Mouse (Mus musculus) naive thymus-derived CD4-positive, alpha-beta T cell, adult 2 months (primary cell): Measurements from ENCODE around the gene Alg1.
A peak's percentile ranks its signal among the peaks of the same experiment; 100 is the strongest.
"Not testable (repeated sequence)": the region's sequence is repeated elsewhere in the genome, so short reads cannot be mapped to it uniquely, and the experiment has no call there.

Source experiments
- DNase-seq: peaks from one replicate; pipeline ENCODE4 v3.0.0-alpha.2; 2011; ENCODE audit warnings: low read depth

The Alg1 gene

GRCm38 (mm10) chr16:5233418-5234313 lies at the start of gene Alg1:
Gene Alg1 (plus strand): TSS chr16:5233621.
- peak; percentile 94 for DNase-seq

GRCm38 (mm10) chr16:5184101-5184500 lies 49.3 kb upstream of the Alg1 start:
- DNase-seq: no peak

- no peak for DNase-seq
Measured at GRCm38 (mm10) chr16:5184956-5185355, 48.5 kb upstream of the Alg1 start.

GRCm38 (mm10) chr16:5185691-5186090 lies 47.7 kb upstream of the Alg1 start:
- DNase-seq: no peak

GRCm38 (mm10) chr16:5186234-5186633 lies 47.2 kb upstream of the Alg1 start:
- DNase-seq: no peak

GRCm38 (mm10) chr16:5195080-5195479 lies 38.3 kb upstream of the Alg1 start:
- DNase-seq: peak; percentile 61

GRCm38 (mm10) chr16:5202681-5203080 lies 30.7 kb upstream of the Alg1 start:
- DNase-seq: peak; percentile 58

- DNase-seq: peak; percentile 51
Measured at GRCm38 (mm10) chr16:5203200-5203599, 30.2 kb upstream of the Alg1 start.

- peak; percentile 87 for DNase-seq
Measured at GRCm38 (mm10) chr16:5203668-5204433, 29.6 kb upstream of the Alg1 start, which contains the start of gene Nagpa. Gene Nagpa (minus strand): TSS chr16:5204012.

- DNase-seq: no peak
Measured at GRCm38 (mm10) chr16:5205431-5205970, 27.9 kb upstream of the Alg1 start.

GRCm38 (mm10) chr16:5206051-5206450 lies 27.4 kb upstream of the Alg1 start:
- no peak for DNase-seq

- no peak for DNase-seq
Measured at GRCm38 (mm10) chr16:5210365-5210764, 23.1 kb upstream of the Alg1 start.

- no peak for DNase-seq
Measured at GRCm38 (mm10) chr16:5212150-5212549, 21.3 kb upstream of the Alg1 start.

GRCm38 (mm10) chr16:5214126-5214525 lies 19.3 kb upstream of the Alg1 start:
- no peak for DNase-seq

GRCm38 (mm10) chr16:5216686-5217085 lies 16.7 kb upstream of the Alg1 start:
- DNase-seq: no peak

GRCm38 (mm10) chr16:5217341-5218133 lies 15.9 kb upstream of the Alg1 start:
- no peak for DNase-seq

- DNase-seq: no peak
Measured at GRCm38 (mm10) chr16:5221403-5221802, 12.0 kb upstream of the Alg1 start.

- DNase-seq: no peak
Measured at GRCm38 (mm10) chr16:5222140-5222539, 11.3 kb upstream of the Alg1 start, which contains the start of gene AU021092. Gene AU021092 (minus strand): TSS chr16:5222299.

GRCm38 (mm10) chr16:5226534-5226933 lies 6.9 kb upstream of the Alg1 start:
- DNase-seq: not testable (repeated sequence)

- not testable (repeated sequence) for DNase-seq
Measured at GRCm38 (mm10) chr16:5227501-5227900, 5.9 kb upstream of the Alg1 start.

- not testable (repeated sequence) for DNase-seq
Measured at GRCm38 (mm10) chr16:5228103-5228502, 5.3 kb upstream of the Alg1 start.

- no peak for DNase-seq
Measured at GRCm38 (mm10) chr16:5232982-5233381, 439 bp upstream of the Alg1 start.
